23 mouse cellular contexts compared by ENCODE assay signal in the genomic region with DNA sequence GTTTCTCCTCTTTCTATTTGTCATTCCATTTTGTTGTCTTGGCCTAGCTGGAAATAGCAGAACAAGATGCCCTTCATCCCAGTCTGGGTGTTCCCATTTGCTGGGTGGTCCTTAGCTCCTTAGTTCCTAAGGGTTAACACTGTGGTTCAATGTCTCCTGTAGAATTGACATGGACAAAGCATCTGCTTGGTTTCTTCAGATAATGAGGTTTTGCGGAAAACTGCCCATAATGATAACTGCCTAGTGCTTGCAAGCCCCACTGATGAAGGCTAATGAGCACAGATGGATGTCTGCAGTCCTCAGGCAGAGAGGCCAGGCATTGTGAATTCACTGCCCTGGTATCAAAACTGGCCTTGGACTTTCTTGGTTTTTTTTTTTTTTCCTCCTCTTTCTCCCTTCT.
A peak's percentile ranks its signal among the peaks of the same experiment; 100 is the strongest.
DNase-seq lines count a peak whose midpoint lies in the region; ATAC-seq and TF ChIP-seq lines count a peak whose summit lies in the region.
"Had no signal": no experiment of that assay in that cellular context is flagged by ENCODE, and none has a peak within 500 bp of the region (broad histone marks: within the 10 kb centered on the region; RNA-seq: fewer than 3 reads in every experiment).

No protein-coding gene starts in this region.

- H3K4me3 ChIP-seq in embryonic facial prominence, embryonic 14.5 days (ENCODE audit: low read depth, low read length): no peak overlapping the region
- no peak overlapping the region for H3K4me3 ChIP-seq in embryonic facial prominence, embryonic 10.5 days
- no peak overlapping the region for H3K4me3 ChIP-seq in kidney, embryonic 14.5 days (ENCODE audit: low read length)

- peak; percentile 14 for DNase-seq in embryonic facial prominence, embryonic 14.5 days (ENCODE audit: low spot score)
- DNase-seq in embryonic facial prominence, embryonic 10.5 days (ENCODE audit: low spot score): no peak
- DNase-seq in brain, embryonic 14.5 days (ENCODE audit: low read depth): peak; percentile 29
- peak; percentile 74 for DNase-seq in retina, embryonic 14.5 days (ENCODE audit: low spot score)
- DNase-seq in retina, postnatal 1 day: peak; percentile 85
- no peak for DNase-seq in heart, postnatal 36 days
- DNase-seq: adrenal gland, adult 2 months; adrenal gland, adult 8-10 months; adrenal gland, postnatal 10 days; adrenal gland, postnatal 14 days; adrenal gland, postnatal 25 days; adrenal gland, postnatal 36 days; B cell, adult 2 months; cerebellum, adult 11 months; cerebellum, adult 11-12 months; cerebellum, adult 18-20 months had no signal

- H3K27me3 ChIP-seq in embryonic facial prominence, embryonic 14.5 days (replicated peaks; ENCODE audit: control insufficient read depth, insufficient read depth, low read length): no peaks in the 10 kb centered on the region
- H3K27me3 ChIP-seq in embryonic facial prominence, embryonic 10.5 days (replicated peaks; ENCODE audit: low read depth, poor library complexity, severe bottlenecking): no peaks in the 10 kb centered on the region
- H3K27me3 ChIP-seq in kidney, embryonic 14.5 days (ENCODE audit: control insufficient read depth, insufficient read depth, low read length): no peaks in the 10 kb centered on the region
- H3K27me3 ChIP-seq: CH12.LX, Patski had no signal

- no peak; the same call in 1 of the 2 replicates for ATAC-seq in embryonic facial prominence, embryonic 14.5 days (ENCODE audit: low read depth)
- ATAC-seq in erythroblast, adult 5-6 weeks (replicated peaks; ENCODE audit: low FRiP score, poor library complexity, severe bottlenecking): no peak
- ATAC-seq in kidney, embryonic 14.5 days (ENCODE audit: low FRiP score, low TSS enrichment): no peak
- ATAC-seq: activated CD4-positive, CD25-positive, alpha-beta regulatory T cell, adult 4 months; CD4-positive, CD25-positive, alpha-beta regulatory T cell, adult 4 months; Patski had no signal

- H3K27ac ChIP-seq in embryonic facial prominence, embryonic 14.5 days (replicated peaks; ENCODE audit: low read depth, low read length): no peak overlapping the region
- no peak overlapping the region for H3K27ac ChIP-seq in embryonic facial prominence, embryonic 10.5 days (replicated peaks)
- no peak overlapping the region for H3K27ac ChIP-seq in kidney, embryonic 14.5 days (ENCODE audit: low read depth, low read length)

- no peaks in the 10 kb centered on the region for H3K36me3 ChIP-seq in embryonic facial prominence, embryonic 14.5 days (ENCODE audit: control insufficient read depth, insufficient read depth, low read length)
- no peaks in the 10 kb centered on the region for H3K36me3 ChIP-seq in embryonic facial prominence, embryonic 10.5 days (replicated peaks)
- H3K36me3 ChIP-seq in kidney, embryonic 14.5 days (ENCODE audit: control insufficient read depth, insufficient read depth, low read length): no peaks in the 10 kb centered on the region

- H3K4me1 ChIP-seq in embryonic facial prominence, embryonic 14.5 days (ENCODE audit: control insufficient read depth, insufficient read depth, low read length): no peaks in the 10 kb centered on the region
- H3K4me1 ChIP-seq in embryonic facial prominence, embryonic 10.5 days: no peaks in the 10 kb centered on the region
- H3K4me1 ChIP-seq in kidney, embryonic 14.5 days (ENCODE audit: control insufficient read depth, insufficient read depth, low read length): no peaks in the 10 kb centered on the region

- no peak overlapping the region for H3K9ac ChIP-seq in embryonic facial prominence, embryonic 14.5 days (ENCODE audit: low read depth, low read length)
- H3K9ac ChIP-seq in kidney, embryonic 14.5 days (ENCODE audit: low read depth, low read length): no peak overlapping the region

- TF ChIP-seq CTCF in brain, embryonic 14.5 days (IDR thresholded peaks at IDR 0.05; ENCODE audit: borderline replicate concordance, extremely low read depth, insufficient read depth, insufficient read length): no peak

- no peak overlapping the region for H3K4me2 ChIP-seq in embryonic facial prominence, embryonic 14.5 days (ENCODE audit: low read depth, low read length)
- no peak overlapping the region for H3K4me2 ChIP-seq in kidney, embryonic 14.5 days (replicated peaks; ENCODE audit: low read depth, low read length)

- TF ChIP-seq POLR2A in brain, embryonic 14.5 days (IDR thresholded peaks at IDR 0.05; ENCODE audit: borderline replicate concordance, extremely low read depth, insufficient read depth, insufficient read length, poor library complexity, severe bottlenecking): no peak

- intact Hi-C loops in heart, postnatal 36 days (cut with DNase I): no loop called here

- H3K9me3 ChIP-seq in embryonic facial prominence, embryonic 14.5 days (ENCODE audit: control insufficient read depth, low read length): no peaks in the 10 kb centered on the region
- H3K9me3 ChIP-seq in embryonic facial prominence, embryonic 10.5 days: no peaks in the 10 kb centered on the region
- no peaks in the 10 kb centered on the region for H3K9me3 ChIP-seq in kidney, embryonic 14.5 days (ENCODE audit: control insufficient read depth, low read length)
- H3K9me3 ChIP-seq: G1E had no signal

- 81% methylated on average over 1 of the region's 1 CpGs for WGBS in embryonic facial prominence, embryonic 14.5 days
- WGBS in embryonic facial prominence, embryonic 10.5 days: 85% methylated on average over 1 of the region's 1 CpGs
- 86% methylated on average over 1 of the region's 1 CpGs for WGBS in kidney, embryonic 14.5 days

Comparison
In these comparisons a context has a peak if more than half of its experiments do, and no peak if none do; other contexts are left out.
1. DNase-seq: peak in embryonic facial prominence, embryonic 14.5 days (single experiment), brain, embryonic 14.5 days (single experiment), retina, embryonic 14.5 days (single experiment) and retina, postnatal 1 day (single experiment); none in embryonic facial prominence, embryonic 10.5 days (single experiment) and heart, postnatal 36 days (0 of 2).